Mouse (Mus musculus): ENCODE measurements around the gene Ppp1r14b. TPM values are rescaled to one million over a fixed set of nuclear protein-coding genes. Genes with fewer than 3 reads are reported as not detected.

Ppp1r14b gene
- 100 to 1,000 TPM; 117 to 145 TPM for total RNA-seq (2021)
- long read RNA-seq, experiment 1, transcript Ppp1r14b-201 (4 exons, 999 nt), result major isoform, 144 of 154 reads
- long read RNA-seq, experiment 1, partial matches to known transcripts, result 0 of 154 reads
- long read RNA-seq, experiment 1, other reads (novel, unspliced or antisense), result 4 of 154 reads
- long read RNA-seq, experiment 2, transcript Ppp1r14b-201 (4 exons, 999 nt), result major isoform, 105 of 118 reads
- long read RNA-seq, experiment 2, transcript Ppp1r14b-203 (4 exons, 605 nt), result minor isoform, 5 of 118 reads
- long read RNA-seq, experiment 2, partial matches to known transcripts, result 0 of 118 reads
- long read RNA-seq, experiment 2, other reads (novel, unspliced or antisense), result 5 of 118 reads

- peak; percentile 80 for DNase-seq (ENCODE audit: low spot score)
These were observed at the start of gene Ppp1r14b for GRCm38 (mm10) chr19:6974211-6975205. Gene Ppp1r14b (plus strand): TSS chr19:6974968.

- DNase-seq (ENCODE audit: low spot score), result no peak
These were observed 49.5 kb upstream of the Ppp1r14b start, which contains the start of gene Catsperz for GRCm38 (mm10) chr19:6925307-6925573. Gene Catsperz (minus strand): TSS chr19:6925380.

GRCm38 (mm10) chr19:6925611-6926329 is 49.0 kb upstream of the Ppp1r14b start:
- no peak for DNase-seq (ENCODE audit: low spot score)

- no peak for DNase-seq (ENCODE audit: low spot score)
These were observed 48.1 kb upstream of the Ppp1r14b start for GRCm38 (mm10) chr19:6926559-6927255.

- DNase-seq (ENCODE audit: low spot score), result no peak
These were observed 46.7 kb upstream of the Ppp1r14b start for GRCm38 (mm10) chr19:6928080-6928479.

DNA sequence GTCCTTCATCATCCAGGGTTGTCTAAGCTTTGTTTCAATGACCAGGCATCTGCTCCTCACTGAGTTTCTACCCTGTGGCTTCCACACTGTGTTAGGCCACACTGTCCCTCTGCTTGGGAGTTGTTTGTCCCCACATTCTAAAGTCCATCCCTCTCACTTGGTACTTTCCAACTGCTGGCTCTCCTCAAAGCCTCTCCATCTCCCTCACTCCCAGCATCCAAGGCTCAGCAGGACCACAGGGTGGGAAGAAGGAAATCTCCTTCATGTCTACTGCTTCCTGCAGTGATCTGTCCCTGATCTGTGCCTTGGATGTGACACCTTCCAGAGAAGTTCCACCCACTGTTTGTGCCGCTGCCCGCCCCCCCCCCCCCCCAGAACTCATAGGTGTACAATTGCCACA is 43.8 kb upstream of the Ppp1r14b start:
- DNase-seq (ENCODE audit: low spot score), result no peak

- DNase-seq (ENCODE audit: low spot score), result no peak
These were observed 42.8 kb upstream of the Ppp1r14b start for GRCm38 (mm10) chr19:6932018-6932417.

- DNase-seq (ENCODE audit: low spot score), result no peak
These were observed 41.7 kb upstream of the Ppp1r14b start for GRCm38 (mm10) chr19:6933102-6933435.

DNA sequence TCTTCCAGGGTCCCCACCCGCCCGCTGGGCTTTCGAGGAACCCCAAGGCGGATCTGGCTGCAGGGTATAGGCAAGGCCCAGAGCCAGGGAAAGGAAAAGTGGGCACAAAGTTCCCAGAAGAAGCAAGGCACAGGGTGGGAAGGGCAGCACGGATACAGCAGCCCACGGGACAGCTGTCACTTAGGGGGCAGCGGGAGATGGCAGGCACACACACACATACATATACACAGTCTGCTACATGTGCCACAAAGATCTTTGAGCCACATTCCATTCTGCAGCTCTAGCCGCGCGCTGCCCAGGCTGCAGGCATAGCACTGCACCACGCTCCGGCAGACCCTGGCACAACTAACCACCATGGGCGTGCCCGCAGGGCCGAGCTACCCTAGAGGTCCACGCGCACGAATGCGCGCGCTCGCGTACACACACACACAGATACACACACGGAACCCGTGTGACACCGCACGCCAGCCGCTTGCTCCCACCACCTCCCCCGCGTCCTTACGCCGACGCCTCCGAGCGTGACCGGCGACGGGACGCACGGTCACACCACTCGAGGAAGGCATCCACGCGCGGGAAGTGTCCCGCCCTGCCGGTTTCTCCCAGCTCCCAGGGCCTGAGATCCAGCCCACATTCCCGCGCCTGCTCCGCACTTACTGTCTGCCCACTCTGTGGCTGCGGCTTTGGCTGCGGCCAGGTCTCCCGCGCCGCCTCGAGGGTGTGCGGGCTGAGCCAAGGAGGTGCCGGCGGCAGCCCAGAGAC is 41.2 kb upstream of the Ppp1r14b start:
- DNase-seq (ENCODE audit: low spot score), result no peak

- no peak for DNase-seq (ENCODE audit: low spot score)
These were observed 40.4 kb upstream of the Ppp1r14b start, which contains the start of gene Kcnk4 for GRCm38 (mm10) chr19:6934195-6934977. Gene Kcnk4 (minus strand): TSS chr19:6934515.

DNA sequence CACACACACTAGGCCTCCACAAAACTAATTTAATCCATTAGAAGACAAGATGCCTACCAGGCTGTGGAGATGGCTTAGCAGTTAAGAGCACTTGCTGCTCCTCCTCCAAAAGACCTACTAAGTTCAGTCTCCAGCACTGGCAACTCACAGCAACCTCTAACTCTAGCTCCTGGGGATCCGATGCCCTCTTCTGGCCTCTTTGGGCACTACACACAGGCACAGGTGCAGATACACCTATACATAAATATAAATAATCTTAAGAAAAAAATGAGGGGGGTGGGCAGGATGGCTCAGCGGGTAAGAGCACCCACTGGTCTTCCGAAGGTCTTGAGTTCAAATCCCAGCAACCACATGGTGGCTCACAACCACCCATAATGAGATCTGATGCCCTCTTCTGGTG is 38.5 kb upstream of the Ppp1r14b start:
- DNase-seq (ENCODE audit: low spot score), result no peak

DNA sequence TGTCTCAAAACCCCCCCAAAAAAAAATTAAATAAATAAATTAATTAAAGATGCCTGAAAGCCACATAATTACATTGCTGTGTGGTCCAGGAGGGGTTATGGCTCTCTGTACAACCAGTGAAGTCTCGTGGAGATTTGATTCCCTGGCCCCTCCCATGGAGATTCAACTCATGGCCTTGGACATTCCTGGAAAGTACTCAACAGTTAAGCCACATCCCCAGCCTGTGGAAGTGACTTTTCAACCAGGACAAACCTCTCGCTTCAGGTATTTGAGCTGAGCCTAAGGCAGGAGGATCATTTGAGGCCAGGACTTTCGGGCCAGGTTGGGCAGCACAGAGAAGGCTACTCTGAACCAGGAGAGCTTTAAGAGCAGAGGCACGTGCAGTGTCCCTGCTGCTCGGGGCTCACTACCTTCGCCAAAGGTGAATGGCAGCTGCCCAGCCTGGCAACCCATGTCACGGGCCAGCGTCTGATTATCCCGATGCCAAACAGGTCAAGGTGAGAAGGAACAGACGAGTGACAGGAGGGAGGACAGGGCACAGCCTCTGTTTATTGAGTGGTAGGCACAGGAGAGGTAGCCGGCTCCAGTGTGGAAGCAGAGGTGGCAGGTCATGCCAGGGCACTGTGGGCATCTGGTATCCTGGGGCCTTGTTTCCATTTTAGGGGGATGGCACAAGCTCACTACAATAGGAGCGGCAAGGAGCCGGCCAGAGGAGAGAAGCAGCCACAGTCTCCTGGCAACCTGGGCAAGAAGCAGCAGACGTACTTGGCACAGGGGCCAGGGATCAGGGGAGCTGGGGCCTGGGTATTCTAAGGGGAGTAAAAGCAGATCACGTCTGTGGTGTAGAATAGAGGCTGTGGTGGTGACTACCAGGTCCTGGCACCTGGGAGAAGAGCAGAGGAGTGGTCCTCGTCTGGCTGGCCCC is 37.0 kb upstream of the Ppp1r14b start:
- DNase-seq (ENCODE audit: low spot score), result no peak

GRCm38 (mm10) chr19:6939106-6940002 is 35.4 kb upstream of the Ppp1r14b start:
- DNase-seq (ENCODE audit: low spot score), result no peak

- no peak for DNase-seq (ENCODE audit: low spot score)
These were observed 34.1 kb upstream of the Ppp1r14b start for GRCm38 (mm10) chr19:6940396-6941351.

DNA sequence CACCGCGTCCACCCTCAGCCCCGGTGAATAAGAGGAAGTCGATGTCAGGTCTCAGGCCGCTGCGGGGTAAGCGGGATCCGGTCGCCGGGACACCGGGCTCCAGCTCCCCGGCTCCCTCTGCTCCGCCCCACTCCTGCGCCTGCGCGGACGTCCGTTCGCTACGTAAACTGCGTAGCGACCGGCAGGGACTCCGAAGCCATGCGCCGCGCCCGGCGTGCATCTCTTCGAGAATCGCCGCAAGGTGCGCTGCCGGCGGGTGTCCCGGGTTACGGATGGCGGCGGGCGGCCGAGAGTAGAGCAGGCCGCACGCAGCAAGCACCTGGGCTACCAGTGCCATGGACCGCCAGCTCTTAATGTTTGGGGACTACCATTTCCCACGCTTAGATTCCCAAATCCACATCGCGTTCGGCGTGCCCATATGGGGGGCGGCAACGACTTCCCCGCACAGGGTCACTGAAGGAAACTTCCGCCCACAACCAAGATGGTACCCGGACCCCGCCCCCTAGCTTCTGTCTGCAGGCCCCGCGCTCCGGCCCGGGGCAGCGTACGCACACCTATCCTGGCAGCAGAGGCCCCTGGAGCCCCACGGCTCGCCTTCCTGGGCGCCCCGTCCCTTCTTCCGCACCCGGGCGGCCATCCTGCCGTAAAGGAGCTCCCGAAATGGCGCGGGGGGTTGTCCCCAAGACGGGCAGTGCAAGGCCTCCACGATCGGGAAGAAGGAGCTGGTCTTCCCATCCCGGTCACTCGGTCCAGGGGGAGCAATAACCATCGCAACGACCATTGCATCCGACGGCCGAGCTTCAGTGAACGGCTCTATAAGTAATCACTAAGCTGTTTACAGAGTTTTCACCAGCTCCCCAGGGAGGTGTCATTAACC is 33.2 kb upstream of the Ppp1r14b start, which contains the start of gene Bad:
Gene Bad, plus strand, starts transcription at position 490 of the 877 bp plus-strand sequence.
- peak; percentile 93 for DNase-seq (ENCODE audit: low spot score)

All from gastrocnemius, adult 18-20 months (tissue).